Mouse (Mus musculus): ENCODE results near the gene Slc37a3. TPM values are rescaled to one million over a fixed set of nuclear protein-coding genes. Genes with fewer than 3 reads are reported as not detected.

Slc37a3 gene
- polyA plus RNA-seq, 1 experiment from 2014 or later = 30.9 TPM

DNA sequence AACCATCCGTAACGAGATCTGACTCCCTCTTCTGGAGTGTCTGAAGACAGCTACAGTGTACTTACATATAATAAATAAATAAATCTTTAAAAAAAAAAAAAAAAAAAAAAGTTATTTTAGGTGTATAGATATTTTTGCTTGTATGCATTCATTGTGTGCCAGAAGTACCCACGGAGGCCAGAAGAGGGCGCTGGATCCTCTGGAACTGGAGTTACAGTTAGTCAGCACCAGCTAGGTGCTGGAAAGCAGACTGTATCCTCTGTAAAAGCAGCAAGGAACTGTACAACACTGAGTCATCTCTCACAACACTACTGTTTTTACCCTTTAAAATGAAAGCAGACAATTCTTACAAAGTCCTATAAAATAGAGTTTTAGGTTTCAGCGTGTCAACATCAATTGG is 38.3 kb upstream of the Slc37a3 start:
- Histone ChIP-seq H3K4me3 (ENCODE audit: low read length) (no peak overlapping the region), H3K36me3 (ENCODE audit: control insufficient read depth, insufficient read depth) (no peaks in the 10 kb centered on the region), H3K4me2 (ENCODE audit: low read depth, low read length) (no peak overlapping the region), H3K4me1 (ENCODE audit: control insufficient read depth, insufficient read depth, low read length) (peaks cover 7% of the 10 kb centered on the region), H3K27me3 (ENCODE audit: control insufficient read depth, insufficient read depth, low read length) (peaks cover 3% of the 10 kb centered on the region; the same call in 1 of the 2 replicates), H3K9me3 (replicated peaks; ENCODE audit: control insufficient read depth, low read length) (no peaks in the 10 kb centered on the region), H3K27ac (ENCODE audit: low read length) (no peak overlapping the region), H3K9ac (ENCODE audit: low read length) (no peak overlapping the region)
- WGBS = 53% methylated on average over 3 of the region's 5 CpGs
- ATAC-seq (replicated peaks; ENCODE audit: extremely low read depth, insufficient read depth, low FRiP score) = no peak

DNA sequence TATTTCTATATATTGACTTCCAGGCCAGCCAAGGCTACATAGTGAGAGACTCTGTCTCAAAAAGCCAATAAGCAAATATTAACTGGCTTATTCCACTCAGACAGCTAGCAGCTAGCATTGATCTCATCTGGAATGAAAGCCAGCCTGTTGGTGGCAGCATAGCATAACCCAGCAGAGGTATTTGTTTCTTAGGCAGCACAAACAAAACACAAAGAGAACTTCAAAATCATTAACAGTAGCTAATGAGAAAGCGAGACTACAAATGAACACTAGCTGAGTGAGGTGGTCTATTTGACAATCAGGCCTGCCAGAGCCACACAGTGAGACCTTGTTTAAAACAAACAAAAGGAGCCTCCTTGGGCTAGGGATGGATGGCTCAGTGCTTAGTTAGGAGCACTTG is 36.6 kb upstream of the Slc37a3 start:
- Histone ChIP-seq H3K9ac (ENCODE audit: low read length) (no peak overlapping the region), H3K36me3 (ENCODE audit: control insufficient read depth, insufficient read depth) (no peaks in the 10 kb centered on the region), H3K27ac (ENCODE audit: low read length) (no peak overlapping the region), H3K4me2 (ENCODE audit: low read depth, low read length) (no peak overlapping the region), H3K9me3 (replicated peaks; ENCODE audit: control insufficient read depth, low read length) (no peaks in the 10 kb centered on the region), H3K4me3 (ENCODE audit: low read length) (no peak overlapping the region), H3K27me3 (ENCODE audit: control insufficient read depth, insufficient read depth, low read length) (peaks cover 3% of the 10 kb centered on the region; the same call in 1 of the 2 replicates), H3K4me1 (ENCODE audit: control insufficient read depth, insufficient read depth, low read length) (peaks cover 3% of the 10 kb centered on the region)
- WGBS = 90% methylated on average over 1 of the region's 1 CpGs
- ATAC-seq (replicated peaks; ENCODE audit: extremely low read depth, insufficient read depth, low FRiP score) = no peak

DNA sequence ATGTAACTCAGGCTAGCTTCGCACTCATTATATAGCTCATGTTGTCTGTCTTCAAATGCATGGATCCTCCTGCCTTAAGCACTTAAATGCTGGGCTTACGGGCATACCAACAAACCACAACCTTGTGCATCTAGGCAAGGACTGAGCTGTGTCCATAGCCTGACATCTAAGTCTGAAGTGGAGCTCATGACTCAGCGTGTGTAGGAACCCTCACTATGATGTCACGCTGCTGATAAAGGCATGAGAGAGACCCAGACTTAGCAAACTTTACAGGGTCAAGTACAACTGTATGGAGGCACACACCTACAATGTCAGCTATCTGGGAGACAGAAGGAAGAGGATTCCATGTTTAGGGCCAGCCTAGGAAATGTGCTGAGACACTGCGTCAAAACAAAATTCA is 29.0 kb upstream of the Slc37a3 start:
- Histone ChIP-seq H3K27ac (ENCODE audit: low read length) (no peak overlapping the region), H3K9me3 (replicated peaks; ENCODE audit: control insufficient read depth, low read length) (no peaks in the 10 kb centered on the region), H3K4me1 (ENCODE audit: control insufficient read depth, insufficient read depth, low read length) (no peaks in the 10 kb centered on the region), H3K36me3 (ENCODE audit: control insufficient read depth, insufficient read depth) (peaks cover 6% of the 10 kb centered on the region; the same call in 1 of the 2 replicates), H3K27me3 (ENCODE audit: control insufficient read depth, insufficient read depth, low read length) (no peaks in the 10 kb centered on the region), H3K9ac (ENCODE audit: low read length) (no peak overlapping the region), H3K4me3 (ENCODE audit: low read length) (no peak overlapping the region), H3K4me2 (ENCODE audit: low read depth, low read length) (no peak overlapping the region)
- 76% methylated on average over 5 of the region's 5 CpGs for WGBS
- no peak for ATAC-seq (replicated peaks; ENCODE audit: extremely low read depth, insufficient read depth, low FRiP score)

DNA sequence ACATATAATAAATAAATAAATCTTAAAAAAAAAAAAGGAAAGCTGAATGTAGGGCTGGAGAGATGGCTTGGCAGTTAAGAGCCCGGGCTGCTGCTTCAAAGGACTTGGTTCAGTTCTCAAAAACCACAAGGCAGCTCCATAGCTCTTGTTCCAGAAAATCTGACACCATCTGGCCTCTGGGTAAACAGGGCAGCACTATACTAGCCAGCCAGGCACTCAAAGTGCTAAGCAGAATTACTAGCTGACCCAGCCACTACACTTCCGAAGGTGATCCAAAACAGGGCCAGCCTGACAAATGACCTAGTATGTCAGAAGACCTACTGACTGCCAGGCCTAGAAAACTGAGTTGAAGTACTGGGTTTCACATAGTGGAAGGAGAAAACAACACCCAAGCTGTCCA is 25.7 kb upstream of the Slc37a3 start:
- Histone ChIP-seq H3K4me1 (ENCODE audit: control insufficient read depth, insufficient read depth, low read length) (no peaks in the 10 kb centered on the region), H3K27ac (ENCODE audit: low read length) (no peak overlapping the region), H3K9ac (ENCODE audit: low read length) (no peak overlapping the region), H3K27me3 (ENCODE audit: control insufficient read depth, insufficient read depth, low read length) (no peaks in the 10 kb centered on the region), H3K4me2 (ENCODE audit: low read depth, low read length) (no peak overlapping the region), H3K36me3 (ENCODE audit: control insufficient read depth, insufficient read depth) (peaks cover 8% of the 10 kb centered on the region; the same call in 1 of the 2 replicates), H3K4me3 (ENCODE audit: low read length) (no peak overlapping the region), H3K9me3 (replicated peaks; ENCODE audit: control insufficient read depth, low read length) (no peaks in the 10 kb centered on the region)
- 85% methylated on average over 2 of the region's 2 CpGs for WGBS
- no peak for ATAC-seq (replicated peaks; ENCODE audit: extremely low read depth, insufficient read depth, low FRiP score)

DNA sequence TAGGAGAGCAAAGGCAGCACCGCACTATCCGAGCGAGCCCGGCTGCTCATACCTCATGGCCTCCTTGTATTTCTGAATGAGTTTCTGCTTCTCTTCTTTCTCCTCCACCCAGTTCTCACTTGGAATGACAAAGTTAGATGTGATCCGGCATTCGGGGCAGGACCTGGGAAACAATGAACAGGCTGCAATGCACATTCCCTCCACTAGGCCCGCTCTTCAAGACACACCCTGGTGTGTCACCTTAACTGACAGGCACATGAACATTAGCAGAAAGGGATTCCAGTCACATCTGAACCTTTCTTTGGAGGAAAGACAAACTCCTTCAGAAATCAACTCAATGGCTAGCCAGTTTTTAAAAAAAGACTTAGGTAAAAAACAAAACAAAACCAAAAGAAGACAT is 22.9 kb upstream of the Slc37a3 start:
- Histone ChIP-seq H3K4me1 (ENCODE audit: control insufficient read depth, insufficient read depth, low read length) (no peaks in the 10 kb centered on the region), H3K27ac (ENCODE audit: low read length) (no peak overlapping the region), H3K36me3 (ENCODE audit: control insufficient read depth, insufficient read depth) (peaks cover 8% of the 10 kb centered on the region; the same call in 1 of the 2 replicates), H3K4me3 (ENCODE audit: low read length) (no peak overlapping the region), H3K4me2 (ENCODE audit: low read depth, low read length) (no peak overlapping the region), H3K9ac (ENCODE audit: low read length) (no peak overlapping the region), H3K9me3 (replicated peaks; ENCODE audit: control insufficient read depth, low read length) (no peaks in the 10 kb centered on the region), H3K27me3 (ENCODE audit: control insufficient read depth, insufficient read depth, low read length) (no peaks in the 10 kb centered on the region)
- WGBS = 72% methylated on average over 7 of the region's 7 CpGs
- no peak for ATAC-seq (replicated peaks; ENCODE audit: extremely low read depth, insufficient read depth, low FRiP score)

DNA sequence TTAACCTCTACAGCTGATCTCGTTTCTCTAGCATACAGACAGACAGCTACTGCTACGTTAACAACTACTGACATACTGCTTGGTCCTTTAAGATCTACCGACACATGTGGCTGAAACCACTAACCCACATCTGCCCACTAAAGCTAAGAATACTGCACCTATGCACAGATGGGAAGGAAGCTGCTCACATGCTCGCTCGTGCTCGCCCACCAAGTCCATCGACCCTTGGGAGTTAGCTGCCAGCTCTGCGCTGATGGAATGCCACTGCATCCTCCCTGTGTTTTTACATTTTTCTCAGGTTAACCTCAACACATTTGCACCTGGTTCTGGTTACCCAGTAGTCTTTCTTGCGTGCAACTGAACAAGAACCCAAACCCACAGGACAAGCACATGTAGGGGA is 20.9 kb upstream of the Slc37a3 start:
- Histone ChIP-seq H3K9ac (ENCODE audit: low read length) (no peak overlapping the region), H3K27ac (ENCODE audit: low read length) (no peak overlapping the region), H3K36me3 (ENCODE audit: control insufficient read depth, insufficient read depth) (0 out of 2 replicates have a peak, but pooled peaks cover 2% of the 10 kb centered on the region), H3K4me1 (ENCODE audit: control insufficient read depth, insufficient read depth, low read length) (no peaks in the 10 kb centered on the region), H3K9me3 (replicated peaks; ENCODE audit: control insufficient read depth, low read length) (no peaks in the 10 kb centered on the region), H3K4me2 (ENCODE audit: low read depth, low read length) (no peak overlapping the region), H3K4me3 (ENCODE audit: low read length) (no peak overlapping the region), H3K27me3 (ENCODE audit: control insufficient read depth, insufficient read depth, low read length) (no peaks in the 10 kb centered on the region)
- WGBS = 85% methylated on average over 9 of the region's 9 CpGs
- no peak for ATAC-seq (replicated peaks; ENCODE audit: extremely low read depth, insufficient read depth, low FRiP score)

DNA sequence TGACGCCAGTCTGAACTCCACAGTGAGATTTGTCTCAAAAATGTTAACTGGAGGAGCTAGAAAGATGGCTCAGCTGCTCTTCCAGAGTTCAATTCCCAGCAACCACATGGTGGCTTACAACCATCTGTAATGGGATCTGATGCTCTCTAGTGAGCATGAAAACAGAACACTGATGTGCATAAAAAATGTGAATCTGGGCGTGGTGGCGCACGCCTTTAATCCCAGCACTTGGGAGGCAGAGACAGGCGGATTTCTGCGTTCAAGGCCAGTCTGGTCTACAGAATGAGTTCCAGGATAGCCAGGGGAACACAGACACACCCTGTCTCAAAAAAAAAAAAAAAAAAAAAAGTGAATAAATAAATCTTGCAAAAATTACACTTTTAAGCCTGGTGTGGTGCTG is 19.6 kb upstream of the Slc37a3 start:
- no peak overlapping the region for H3K9ac ChIP-seq (ENCODE audit: low read length)
- no peak overlapping the region for H3K27ac ChIP-seq (ENCODE audit: low read length)
- ATAC-seq (replicated peaks; ENCODE audit: extremely low read depth, insufficient read depth, low FRiP score) = no peak
- no peaks in the 10 kb centered on the region for H3K4me1 ChIP-seq (ENCODE audit: control insufficient read depth, insufficient read depth, low read length)
- WGBS = 93% methylated on average over 6 of the region's 6 CpGs
- H3K27me3 ChIP-seq (ENCODE audit: control insufficient read depth, insufficient read depth, low read length) = no peaks in the 10 kb centered on the region
- H3K4me3 ChIP-seq (ENCODE audit: low read length) = no peak overlapping the region
- no peak overlapping the region for H3K4me2 ChIP-seq (ENCODE audit: low read depth, low read length)
- H3K9me3 ChIP-seq (replicated peaks; ENCODE audit: control insufficient read depth, low read length) = no peaks in the 10 kb centered on the region
- H3K36me3 ChIP-seq (ENCODE audit: control insufficient read depth, insufficient read depth) = 0 out of 2 replicates have a peak, but pooled peaks cover 2% of the 10 kb centered on the region

DNA sequence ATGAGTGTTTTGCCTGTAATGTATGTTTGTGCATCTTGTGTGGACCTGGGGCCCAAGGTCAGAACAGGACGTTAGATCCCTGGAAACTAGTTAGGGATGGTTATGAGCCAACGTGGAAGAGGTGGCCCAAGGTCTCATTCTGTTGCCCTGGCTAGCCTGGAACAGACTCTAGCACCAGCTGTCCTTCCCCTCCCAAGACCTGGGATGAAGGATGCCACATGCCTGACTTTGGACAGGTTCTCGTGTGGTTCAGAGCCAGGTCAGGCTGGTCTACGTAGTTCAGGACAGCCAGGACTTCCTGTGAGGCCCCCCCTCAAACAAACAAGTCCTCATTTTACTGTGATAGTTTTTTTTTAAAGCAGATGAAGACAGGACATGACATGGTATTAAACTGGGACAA is 18.4 kb upstream of the Slc37a3 start:
- no peak for ATAC-seq (replicated peaks; ENCODE audit: extremely low read depth, insufficient read depth, low FRiP score)

DNA sequence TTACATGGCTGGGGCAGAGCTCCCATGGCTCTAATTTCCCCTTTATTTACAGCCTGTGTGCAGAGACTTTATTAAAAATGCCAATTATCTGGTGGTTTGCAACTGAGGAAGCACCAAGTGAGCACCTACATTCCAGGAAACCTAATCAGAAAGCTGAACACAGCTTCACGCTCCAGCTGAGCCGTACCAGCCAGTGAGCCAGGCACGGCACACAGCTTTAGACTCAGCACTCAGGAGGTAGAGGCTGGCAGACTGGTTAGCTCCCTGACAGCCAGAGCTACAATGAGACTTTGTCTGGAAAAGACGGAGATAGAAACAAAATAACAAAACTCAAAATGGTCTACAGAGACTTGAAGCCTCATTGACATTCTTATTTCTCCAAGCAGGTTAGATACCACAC is 18.0 kb upstream of the Slc37a3 start:
- Histone ChIP-seq H3K9ac (ENCODE audit: low read length) (no peak overlapping the region), H3K27ac (ENCODE audit: low read length) (no peak overlapping the region), H3K4me3 (ENCODE audit: low read length) (no peak overlapping the region), H3K36me3 (ENCODE audit: control insufficient read depth, insufficient read depth) (0 out of 2 replicates have a peak, but pooled peaks cover 2% of the 10 kb centered on the region), H3K4me2 (ENCODE audit: low read depth, low read length) (no peak overlapping the region), H3K4me1 (ENCODE audit: control insufficient read depth, insufficient read depth, low read length) (no peaks in the 10 kb centered on the region), H3K27me3 (ENCODE audit: control insufficient read depth, insufficient read depth, low read length) (no peaks in the 10 kb centered on the region), H3K9me3 (replicated peaks; ENCODE audit: control insufficient read depth, low read length) (no peaks in the 10 kb centered on the region)
- no peak for ATAC-seq (replicated peaks; ENCODE audit: extremely low read depth, insufficient read depth, low FRiP score)
- WGBS = 81% methylated on average over 4 of the region's 4 CpGs

More for the DNA sequence above, 18.4 kb upstream of the Slc37a3 start:
- Histone ChIP-seq H3K4me1 (ENCODE audit: control insufficient read depth, insufficient read depth, low read length) (no peaks in the 10 kb centered on the region), H3K9ac (ENCODE audit: low read length) (no peak overlapping the region), H3K4me2 (ENCODE audit: low read depth, low read length) (no peak overlapping the region), H3K36me3 (ENCODE audit: control insufficient read depth, insufficient read depth) (0 out of 2 replicates have a peak, but pooled peaks cover 2% of the 10 kb centered on the region), H3K4me3 (ENCODE audit: low read length) (no peak overlapping the region), H3K27ac (ENCODE audit: low read length) (no peak overlapping the region), H3K27me3 (ENCODE audit: control insufficient read depth, insufficient read depth, low read length) (no peaks in the 10 kb centered on the region), H3K9me3 (replicated peaks; ENCODE audit: control insufficient read depth, low read length) (no peaks in the 10 kb centered on the region)
- WGBS = 73% methylated on average over 4 of the region's 4 CpGs

Data from heart, embryonic 16.5 days (tissue).